Mouse (Mus musculus): Measurements from ENCODE around the gene Zfp365. TPM values are rescaled to one million over a fixed set of nuclear protein-coding genes. Genes with fewer than 3 reads are reported as not detected.

The Zfp365 gene
- polyA plus RNA-seq, 1 experiment, result 33.0 TPM

DNA sequence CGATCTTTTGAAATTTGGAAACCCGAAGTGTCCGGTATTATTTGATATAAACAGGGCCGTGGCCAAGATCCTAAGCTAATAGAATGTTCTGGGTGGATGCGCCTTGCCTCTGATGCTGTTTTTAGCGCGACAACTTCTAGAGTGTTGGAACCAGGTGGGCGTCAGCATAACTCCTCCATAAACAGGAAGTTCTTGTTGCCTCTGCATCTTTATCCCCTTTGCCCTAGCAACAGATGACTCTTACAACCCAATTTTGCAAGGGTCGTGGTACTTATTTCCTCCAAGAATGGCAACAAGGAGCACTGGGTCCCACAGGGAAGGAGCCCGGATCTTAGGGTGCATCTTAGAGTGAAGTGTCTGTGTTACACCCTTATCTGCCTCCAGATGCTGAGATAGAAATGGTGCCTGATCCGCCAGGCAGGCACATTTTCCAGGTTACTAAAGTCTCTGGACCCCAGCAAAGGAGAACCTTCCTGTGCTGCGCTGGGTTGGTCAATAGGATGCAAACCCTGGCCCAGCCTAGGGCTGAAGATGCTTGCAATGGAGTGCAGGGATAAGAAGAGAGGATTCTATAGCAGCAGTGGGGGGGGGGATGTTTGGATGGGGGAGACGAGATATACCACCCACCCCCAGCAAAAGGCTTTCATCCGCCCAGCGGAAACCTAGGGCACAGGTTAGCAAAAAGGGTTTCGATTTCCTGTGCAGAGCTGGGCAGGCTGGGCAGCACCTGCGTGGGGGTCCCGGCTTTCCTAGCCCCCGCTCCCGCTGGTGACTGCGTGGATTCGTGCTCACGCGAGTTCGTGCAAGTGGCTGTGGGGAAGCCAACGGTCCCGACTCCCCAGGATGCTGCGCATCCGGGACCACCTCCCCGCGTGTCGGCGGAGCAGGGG is 770 bp downstream of the Zfp365 start:
- Histone ChIP-seq H3K36me3 (ENCODE audit: control insufficient read depth, insufficient read depth, low read length, poor library complexity, severe bottlenecking) (no peaks in the 10 kb centered on the region), H3K27me3 (ENCODE audit: control insufficient read depth, insufficient read depth, low read length, poor library complexity, severe bottlenecking) (no peaks in the 10 kb centered on the region), H3K9ac (ENCODE audit: low read depth, poor library complexity, severe bottlenecking) (peak overlapping the region; percentile 65), H3K4me3 (ENCODE audit: low read depth, low read length) (peak overlapping the region; percentile 82), H3K4me1 (ENCODE audit: control insufficient read depth, insufficient read depth, low read length) (no peaks in the 10 kb centered on the region), H3K9me3 (replicated peaks; ENCODE audit: control insufficient read depth, insufficient read depth, low read length, poor library complexity, severe bottlenecking) (no peaks in the 10 kb centered on the region), H3K27ac (ENCODE audit: insufficient read depth, low read length) (no peak overlapping the region)
- TF ChIP-seq POLR2A (IDR thresholded peaks at IDR 0.05; ENCODE audit: insufficient read depth, low read length) (no peak), EP300 (IDR thresholded peaks at IDR 0.05; ENCODE audit: insufficient read depth, low read depth, low read length) (no peak), CTCF (IDR thresholded peaks at IDR 0.05; ENCODE audit: low read depth, low read length) (no peak)

DNA sequence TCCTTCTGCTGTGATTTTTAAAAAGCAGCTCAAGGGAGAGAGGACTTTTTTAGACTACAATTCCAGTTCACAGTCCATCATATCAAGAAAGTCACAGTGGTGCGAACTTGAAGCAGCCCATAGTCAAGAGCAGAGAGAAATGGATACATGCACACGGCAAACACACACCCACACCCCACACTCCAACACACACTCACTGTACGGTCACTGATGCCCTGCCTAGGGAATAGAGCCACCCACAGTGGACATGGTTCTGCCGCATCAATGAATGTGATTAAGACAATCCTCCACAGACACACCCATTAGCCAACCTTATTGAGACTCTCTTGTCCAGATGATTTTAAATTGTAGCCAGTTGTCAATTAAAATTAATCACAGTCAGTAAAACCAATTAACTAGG is 4.5 kb downstream of the Zfp365 start:
- H3K4me1 ChIP-seq (ENCODE audit: control insufficient read depth, insufficient read depth, low read length), result no peaks in the 10 kb centered on the region
- TF ChIP-seq POLR2A (IDR thresholded peaks at IDR 0.05; ENCODE audit: insufficient read depth, low read length), result no peak
- no peak for TF ChIP-seq CTCF (IDR thresholded peaks at IDR 0.05; ENCODE audit: low read depth, low read length)
- no peak for TF ChIP-seq EP300 (IDR thresholded peaks at IDR 0.05; ENCODE audit: insufficient read depth, low read depth, low read length)
- H3K9me3 ChIP-seq (replicated peaks; ENCODE audit: control insufficient read depth, insufficient read depth, low read length, poor library complexity, severe bottlenecking), result no peaks in the 10 kb centered on the region
- H3K9ac ChIP-seq (ENCODE audit: low read depth, poor library complexity, severe bottlenecking), result no peak overlapping the region
- H3K4me3 ChIP-seq (ENCODE audit: low read depth, low read length), result no peak overlapping the region
- no peaks in the 10 kb centered on the region for H3K27me3 ChIP-seq (ENCODE audit: control insufficient read depth, insufficient read depth, low read length, poor library complexity, severe bottlenecking)
- H3K36me3 ChIP-seq (ENCODE audit: control insufficient read depth, insufficient read depth, low read length, poor library complexity, severe bottlenecking), result no peaks in the 10 kb centered on the region
- no peak overlapping the region for H3K27ac ChIP-seq (ENCODE audit: insufficient read depth, low read length)

DNA sequence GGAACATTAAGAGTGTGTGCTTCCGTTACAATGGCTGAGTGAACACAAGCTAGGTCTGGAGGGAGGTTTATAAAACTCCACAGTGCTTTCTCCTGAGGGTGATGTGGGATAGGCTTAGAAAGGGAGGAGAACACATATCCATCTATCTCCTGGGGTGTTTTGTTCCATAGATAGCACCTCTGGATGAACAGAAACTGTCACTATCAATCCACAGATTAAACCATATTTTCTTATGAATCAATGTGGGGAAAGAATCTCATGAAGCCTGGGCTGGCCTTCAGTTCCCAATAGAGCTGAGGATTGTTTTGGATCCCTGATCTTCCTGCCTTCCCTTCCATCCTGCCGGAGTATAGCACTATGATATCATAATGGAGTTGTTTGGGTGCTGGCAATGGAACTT is 5.5 kb downstream of the Zfp365 start:
- Histone ChIP-seq H3K4me1 (ENCODE audit: control insufficient read depth, insufficient read depth, low read length) (no peaks in the 10 kb centered on the region), H3K27me3 (ENCODE audit: control insufficient read depth, insufficient read depth, low read length, poor library complexity, severe bottlenecking) (no peaks in the 10 kb centered on the region), H3K27ac (ENCODE audit: insufficient read depth, low read length) (no peak overlapping the region), H3K36me3 (ENCODE audit: control insufficient read depth, insufficient read depth, low read length, poor library complexity, severe bottlenecking) (no peaks in the 10 kb centered on the region), H3K4me3 (ENCODE audit: low read depth, low read length) (no peak overlapping the region), H3K9ac (ENCODE audit: low read depth, poor library complexity, severe bottlenecking) (no peak overlapping the region), H3K9me3 (replicated peaks; ENCODE audit: control insufficient read depth, insufficient read depth, low read length, poor library complexity, severe bottlenecking) (no peaks in the 10 kb centered on the region)
- TF ChIP-seq EP300 (IDR thresholded peaks at IDR 0.05; ENCODE audit: insufficient read depth, low read depth, low read length) (no peak), CTCF (IDR thresholded peaks at IDR 0.05; ENCODE audit: low read depth, low read length) (no peak), POLR2A (IDR thresholded peaks at IDR 0.05; ENCODE audit: insufficient read depth, low read length) (no peak)

DNA sequence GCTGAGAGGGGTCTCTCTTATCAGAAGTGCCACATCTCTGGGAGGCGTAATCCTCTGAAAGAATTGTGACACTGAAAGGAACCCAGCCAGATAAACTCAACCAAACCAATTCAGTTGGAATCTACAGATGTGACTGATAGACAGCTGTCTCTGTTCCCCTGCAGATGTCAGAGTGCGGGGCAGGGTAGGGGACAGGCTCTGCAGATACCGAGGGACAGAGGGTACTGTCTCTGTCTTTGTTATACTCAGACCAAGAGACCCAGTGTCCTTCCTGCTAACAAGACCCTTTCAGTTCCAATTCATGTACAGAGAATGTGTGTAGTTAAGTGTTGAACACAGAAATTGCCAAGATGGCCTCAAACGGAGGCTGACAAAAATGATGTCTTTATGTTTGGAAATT is 6.4 kb downstream of the Zfp365 start:
- H3K9ac ChIP-seq (ENCODE audit: low read depth, poor library complexity, severe bottlenecking), result no peak overlapping the region
- no peaks in the 10 kb centered on the region for H3K9me3 ChIP-seq (replicated peaks; ENCODE audit: control insufficient read depth, insufficient read depth, low read length, poor library complexity, severe bottlenecking)
- H3K36me3 ChIP-seq (ENCODE audit: control insufficient read depth, insufficient read depth, low read length, poor library complexity, severe bottlenecking), result no peaks in the 10 kb centered on the region
- no peaks in the 10 kb centered on the region for H3K27me3 ChIP-seq (ENCODE audit: control insufficient read depth, insufficient read depth, low read length, poor library complexity, severe bottlenecking)
- H3K4me3 ChIP-seq (ENCODE audit: low read depth, low read length), result no peak overlapping the region
- H3K27ac ChIP-seq (ENCODE audit: insufficient read depth, low read length), result no peak overlapping the region
- no peak for TF ChIP-seq POLR2A (IDR thresholded peaks at IDR 0.05; ENCODE audit: insufficient read depth, low read length)
- no peak for TF ChIP-seq EP300 (IDR thresholded peaks at IDR 0.05; ENCODE audit: insufficient read depth, low read depth, low read length)
- no peak for TF ChIP-seq CTCF (IDR thresholded peaks at IDR 0.05; ENCODE audit: low read depth, low read length)
- H3K4me1 ChIP-seq (ENCODE audit: control insufficient read depth, insufficient read depth, low read length), result no peaks in the 10 kb centered on the region

DNA sequence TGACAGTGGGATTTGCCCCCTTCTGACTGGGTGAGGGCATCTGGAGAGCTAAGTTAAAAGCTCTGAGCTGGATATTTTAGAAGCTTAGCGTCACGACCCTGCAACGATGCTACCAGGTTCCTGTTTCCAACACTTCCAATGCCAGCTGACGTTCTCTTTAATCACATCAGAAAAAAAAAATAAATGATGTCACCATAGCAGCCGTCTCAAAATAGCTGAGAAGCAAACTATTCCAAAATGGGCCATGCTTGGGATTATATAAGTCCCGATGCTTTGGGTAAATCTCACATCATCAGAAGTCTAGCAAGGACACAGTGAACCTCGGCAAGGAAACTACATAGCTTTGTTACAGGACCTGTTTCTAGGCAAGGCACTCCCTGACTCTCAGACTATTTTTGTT is 9.1 kb downstream of the Zfp365 start:
- no peak overlapping the region for H3K9ac ChIP-seq (ENCODE audit: low read depth, poor library complexity, severe bottlenecking)
- H3K27ac ChIP-seq (ENCODE audit: insufficient read depth, low read length), result no peak overlapping the region
- TF ChIP-seq EP300 (IDR thresholded peaks at IDR 0.05; ENCODE audit: insufficient read depth, low read depth, low read length) (no peak), CTCF (IDR thresholded peaks at IDR 0.05; ENCODE audit: low read depth, low read length) (no peak), POLR2A (IDR thresholded peaks at IDR 0.05; ENCODE audit: insufficient read depth, low read length) (no peak)
- no peak overlapping the region for H3K4me3 ChIP-seq (ENCODE audit: low read depth, low read length)
- no peaks in the 10 kb centered on the region for H3K36me3 ChIP-seq (ENCODE audit: control insufficient read depth, insufficient read depth, low read length, poor library complexity, severe bottlenecking)
- H3K9me3 ChIP-seq (replicated peaks; ENCODE audit: control insufficient read depth, insufficient read depth, low read length, poor library complexity, severe bottlenecking), result no peaks in the 10 kb centered on the region
- H3K4me1 ChIP-seq (ENCODE audit: control insufficient read depth, insufficient read depth, low read length), result no peaks in the 10 kb centered on the region
- H3K27me3 ChIP-seq (ENCODE audit: control insufficient read depth, insufficient read depth, low read length, poor library complexity, severe bottlenecking), result no peaks in the 10 kb centered on the region

DNA sequence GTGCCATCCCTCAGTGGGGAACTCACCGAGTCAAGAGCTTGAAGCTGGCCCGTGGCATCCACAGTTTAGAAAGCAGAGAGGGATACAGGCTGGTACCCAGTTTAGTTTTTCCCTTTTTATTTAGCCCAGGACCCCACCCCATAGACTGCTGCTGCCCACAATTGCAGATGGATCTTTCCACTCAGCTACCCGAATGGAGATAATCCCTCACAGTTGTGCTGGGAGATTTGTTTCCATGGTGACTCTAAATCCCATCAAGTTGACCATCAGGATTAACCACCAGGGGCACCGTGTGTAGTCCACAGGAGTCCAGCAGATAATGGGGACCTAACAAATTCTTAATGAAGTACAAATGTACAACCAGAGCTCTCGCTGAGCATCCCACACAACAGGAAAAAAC is 11.3 kb downstream of the Zfp365 start:
- H3K27me3 ChIP-seq (ENCODE audit: control insufficient read depth, insufficient read depth, low read length, poor library complexity, severe bottlenecking), result no peaks in the 10 kb centered on the region
- 0 out of 2 replicates have a peak, but pooled peaks cover 4% of the 10 kb centered on the region for H3K36me3 ChIP-seq (ENCODE audit: control insufficient read depth, insufficient read depth, low read length, poor library complexity, severe bottlenecking)
- no peak overlapping the region for H3K9ac ChIP-seq (ENCODE audit: low read depth, poor library complexity, severe bottlenecking)
- no peak for TF ChIP-seq CTCF (IDR thresholded peaks at IDR 0.05; ENCODE audit: low read depth, low read length)
- no peak overlapping the region for H3K4me3 ChIP-seq (ENCODE audit: low read depth, low read length)
- H3K27ac ChIP-seq (ENCODE audit: insufficient read depth, low read length), result no peak overlapping the region
- no peaks in the 10 kb centered on the region for H3K4me1 ChIP-seq (ENCODE audit: control insufficient read depth, insufficient read depth, low read length)
- H3K9me3 ChIP-seq (replicated peaks; ENCODE audit: control insufficient read depth, insufficient read depth, low read length, poor library complexity, severe bottlenecking), result no peaks in the 10 kb centered on the region

Data from ES-Bruce4 (cell line).